Mouse (Mus musculus) CH12.LX (cell line): ENCODE measurements around the gene H2-T24.
A peak's percentile ranks its signal among the peaks of the same experiment; 100 is the strongest.

ENCODE experiments used
- CHD1 ChIP-seq: IDR thresholded peaks from 2 replicates; pipeline ENCODE4 v1.6.1; 2012; ENCODE audit warnings: low read depth, low read length, improper control_type of control experiment, inconsistent platforms
- CHD2 ChIP-seq: IDR thresholded peaks from 2 replicates; pipeline ENCODE4 v1.6.1; 2011; ENCODE audit warnings: low read length, improper control_type of control experiment
- CTCF ChIP-seq, 2 experiments: IDR thresholded peaks in 1 of 2; conservative IDR thresholded peaks in 1 of 2; 2 replicates each; pipeline ENCODE4 v1.5.1; 2011 to 2012; ENCODE audit warnings: low read depth in 2 of 2, low read length in 2 of 2, improper control_type of control experiment in 1 of 2, inconsistent platforms in 1 of 2, mild to moderate bottlenecking in 1 of 2, moderate library complexity in 1 of 2
- E2F4 ChIP-seq: IDR thresholded peaks from 2 replicates; pipeline ENCODE4 v1.6.1; 2011; ENCODE audit warnings: low read depth, low read length, improper control_type of control experiment; ENCODE audit not compliant: insufficient replicate concordance
- EP300 ChIP-seq: IDR thresholded peaks from 2 replicates; pipeline ENCODE4 v1.6.1; 2011; ENCODE audit warnings: low read length, improper control_type of control experiment
- HCFC1 ChIP-seq: IDR thresholded peaks from 2 replicates; pipeline ENCODE4 v1.6.1; 2012; ENCODE audit warnings: low read depth, mild to moderate bottlenecking, inconsistent platforms, low read length, improper control_type of control experiment
- KAT2A ChIP-seq: IDR thresholded peaks from 2 replicates; pipeline ENCODE4 v1.6.1; 2012; ENCODE audit warnings: low read length, improper control_type of control experiment, inconsistent platforms; ENCODE audit not compliant: insufficient replicate concordance
- POLR2A ChIP-seq: IDR thresholded peaks from 2 replicates; pipeline ENCODE4 v1.6.1; 2011; ENCODE audit warnings: low read depth, mild to moderate bottlenecking, improper control_type of control experiment, low read length
- SIN3A ChIP-seq: IDR thresholded peaks from 2 replicates; pipeline ENCODE4 v1.6.1; 2012; ENCODE audit warnings: low read length, improper control_type of control experiment, inconsistent platforms
- TCF12 ChIP-seq: IDR thresholded peaks from 2 replicates; pipeline ENCODE4 v1.6.1; 2014; ENCODE audit warnings: low read depth, mild to moderate bottlenecking, inconsistent platforms, low read length, improper control_type of control experiment

- TF ChIP-seq POLR2A = no peak
- no peak for TF ChIP-seq CHD1
- TF ChIP-seq KAT2A = no peak
- peak; percentile 92 to 95 for TF ChIP-seq CTCF (conservative IDR thresholded peaks at IDR 0.05 in 1 of 2, IDR thresholded peaks at IDR 0.05 in 1 of 2; ENCODE audit: low read depth in 2 of 2, low read length in 2 of 2)
- no peak for TF ChIP-seq E2F4
- no peak for TF ChIP-seq HCFC1
- no peak for TF ChIP-seq EP300
- no peak for TF ChIP-seq CHD2
- no peak for TF ChIP-seq SIN3A
- peak; percentile 48; the same call in 1 of the 2 replicates for TF ChIP-seq TCF12
Measured at GRCm38 (mm10) chr17:35993675-35994074, 26.7 kb downstream of the H2-T24 start.
